Mouse (Mus musculus) ES-E14 (cell line): ENCODE data around the gene Nphs1.

Experiments used
- CHD2 ChIP-seq: IDR thresholded peaks from 2 replicates; pipeline ENCODE4 v1.6.1; 2014; ENCODE audit warnings: mild to moderate bottlenecking, low read depth, low read length, inconsistent platforms
- HCFC1 ChIP-seq: IDR thresholded peaks from 2 replicates; pipeline ENCODE4 v1.6.1; 2012; ENCODE audit warnings: low read length, inconsistent platforms, borderline replicate concordance; ENCODE audit not compliant: insufficient read depth
- MAFK ChIP-seq: IDR thresholded peaks from 2 replicates; pipeline ENCODE4 v1.6.1; 2014; ENCODE audit warnings: mild to moderate bottlenecking, low read depth, low read length, inconsistent platforms; ENCODE audit not compliant: insufficient read depth
- ZC3H11A ChIP-seq: IDR thresholded peaks from 2 replicates; pipeline ENCODE4 v1.6.1; 2012; ENCODE audit warnings: low read depth, mild to moderate bottlenecking, inconsistent platforms, low read length, borderline replicate concordance
- ZNF384 ChIP-seq: IDR thresholded peaks from 2 replicates; pipeline ENCODE4 v1.6.1; 2012; ENCODE audit warnings: low read depth, low read length, inconsistent platforms

GRCm38 (mm10) chr7:30534633-30535577 is 76.8 kb downstream of the Nphs1 start, which contains the start of gene Arhgap33:
- TF ChIP-seq CHD2 (no peak), ZC3H11A (no peak), ZNF384 (no peak), MAFK (no peak), HCFC1 (no peak)
